Mouse (Mus musculus): ENCODE results near the gene Acox3.
"Not testable (repeated sequence)": the region's sequence is repeated elsewhere in the genome, so short reads cannot be mapped to it uniquely, and the experiment has no call there.

The Acox3 gene

GRCm38 (mm10) chr5:35578411-35578810 is 4.4 kb upstream of the Acox3 start:
- DNase-seq (ENCODE audit: low spot score), result no peak

- no peak for DNase-seq (ENCODE audit: low spot score)
These were observed 3.5 kb upstream of the Acox3 start for GRCm38 (mm10) chr5:35579247-35579893.

GRCm38 (mm10) chr5:35580156-35580922 is 2.5 kb upstream of the Acox3 start:
- no peak for DNase-seq (ENCODE audit: low spot score)

GRCm38 (mm10) chr5:35583221-35583783 is 462 bp downstream of the Acox3 start:
- no peak for DNase-seq (ENCODE audit: low spot score)

- DNase-seq (ENCODE audit: low spot score), result not testable (repeated sequence)
These were observed 1.4 kb downstream of the Acox3 start for GRCm38 (mm10) chr5:35584259-35584658.

GRCm38 (mm10) chr5:35591497-35591896 is 8.7 kb downstream of the Acox3 start:
- DNase-seq (ENCODE audit: low spot score), result no peak

- no peak for DNase-seq (ENCODE audit: low spot score)
These were observed 9.4 kb downstream of the Acox3 start for GRCm38 (mm10) chr5:35592081-35592736.

- no peak for DNase-seq (ENCODE audit: low spot score)
These were observed 10.0 kb downstream of the Acox3 start for GRCm38 (mm10) chr5:35592824-35593223.

- DNase-seq (ENCODE audit: low spot score), result no peak
These were observed 10.4 kb downstream of the Acox3 start for GRCm38 (mm10) chr5:35593272-35593671.

GRCm38 (mm10) chr5:35594768-35595167 is 11.9 kb downstream of the Acox3 start:
- DNase-seq (ENCODE audit: low spot score), result no peak

GRCm38 (mm10) chr5:35595706-35596105 is 12.9 kb downstream of the Acox3 start:
- DNase-seq (ENCODE audit: low spot score), result peak; percentile 72

GRCm38 (mm10) chr5:35596169-35597160 is 13.6 kb downstream of the Acox3 start:
- DNase-seq (ENCODE audit: low spot score), result no peak

- no peak for DNase-seq (ENCODE audit: low spot score)
These were observed 17.4 kb downstream of the Acox3 start for GRCm38 (mm10) chr5:35600233-35600632.

- no peak for DNase-seq (ENCODE audit: low spot score)
These were observed 18.7 kb downstream of the Acox3 start for GRCm38 (mm10) chr5:35601526-35601925.

- no peak for DNase-seq (ENCODE audit: low spot score)
These were observed 22.5 kb downstream of the Acox3 start for GRCm38 (mm10) chr5:35605355-35605754.

- no peak for DNase-seq (ENCODE audit: low spot score)
These were observed 24.0 kb downstream of the Acox3 start for GRCm38 (mm10) chr5:35606800-35607199.

- peak; percentile 61 for DNase-seq (ENCODE audit: low spot score)
These were observed 24.9 kb downstream of the Acox3 start for GRCm38 (mm10) chr5:35607784-35608183.

GRCm38 (mm10) chr5:35608559-35608958 is 25.7 kb downstream of the Acox3 start:
- DNase-seq (ENCODE audit: low spot score), result no peak

- DNase-seq (ENCODE audit: low spot score), result no peak
These were observed 26.5 kb downstream of the Acox3 start for GRCm38 (mm10) chr5:35609381-35609780.

GRCm38 (mm10) chr5:35609971-35610370 is 27.1 kb downstream of the Acox3 start:
- DNase-seq (ENCODE audit: low spot score), result no peak

GRCm38 (mm10) chr5:35610381-35610780 is 27.5 kb downstream of the Acox3 start:
- no peak for DNase-seq (ENCODE audit: low spot score)

Measured in MN1 (cell line).